Mouse (Mus musculus): ENCODE results near the gene Shld1.

The Shld1 gene

DNA sequence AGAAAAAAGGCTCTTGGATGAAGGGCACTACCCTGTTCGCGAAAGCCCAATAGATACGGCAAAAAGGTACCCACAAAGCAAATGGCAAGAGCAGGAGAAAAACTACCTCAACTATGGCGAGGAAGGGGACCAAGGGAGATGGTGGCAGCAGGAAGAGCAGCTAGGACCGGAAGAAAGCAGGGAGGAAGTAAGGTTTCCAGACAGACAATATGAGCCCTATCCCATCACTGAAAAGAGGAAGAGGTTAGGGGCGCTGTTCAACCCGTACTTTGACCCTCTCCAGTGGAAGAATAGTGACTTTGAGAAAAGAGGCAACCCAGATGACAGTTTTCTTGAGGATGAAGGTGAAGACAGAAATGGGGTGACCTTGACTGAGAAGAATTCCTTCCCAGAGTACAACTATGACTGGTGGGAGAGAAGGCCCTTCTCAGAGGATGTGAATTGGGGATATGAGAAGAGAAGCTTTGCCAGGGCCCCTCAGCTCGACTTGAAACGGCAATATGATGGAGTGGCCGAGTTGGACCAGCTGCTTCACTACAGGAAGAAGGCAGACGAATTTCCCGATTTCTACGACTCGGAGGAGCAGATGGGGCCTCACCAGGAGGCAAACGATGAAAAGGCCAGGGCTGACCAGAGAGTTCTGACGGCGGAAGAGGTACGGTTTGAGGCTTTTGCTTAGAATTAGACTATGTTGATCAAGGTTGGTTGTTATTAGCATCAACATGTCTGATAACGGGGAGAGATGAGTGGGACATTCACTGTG lies 106.9 kb downstream of the Shld1 start:
- no peak for DNase-seq (ENCODE audit: inconsistent age in 2 of 2, low spot score in 1 of 2)

DNA sequence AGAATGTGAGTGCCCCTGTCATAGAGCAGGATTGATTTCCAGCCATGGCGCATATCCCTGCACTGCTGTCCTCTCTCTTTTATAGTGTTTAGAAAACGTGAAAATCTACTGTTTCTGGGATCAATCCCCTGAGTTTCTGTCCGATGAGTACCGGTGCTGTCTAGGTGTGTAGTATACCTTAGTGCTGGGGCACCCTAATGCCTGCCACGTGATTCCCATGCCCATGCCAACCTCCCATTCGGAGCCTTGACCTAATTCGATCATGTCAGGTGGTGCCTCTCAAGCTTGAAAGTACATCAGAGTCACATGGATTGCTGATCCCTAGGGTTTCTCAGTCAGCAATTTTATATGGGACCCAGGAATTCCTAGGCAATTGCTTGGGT lies 107.5 kb downstream of the Shld1 start:
- DNase-seq (ENCODE audit: inconsistent age in 2 of 2, low spot score in 1 of 2): no peak
